Mouse (Mus musculus): Measurements from ENCODE around the gene Dmap1. TPM values are rescaled to one million over a fixed set of nuclear protein-coding genes. Genes with fewer than 3 reads are reported as not detected.

The Dmap1 gene
- polyA plus RNA-seq (2012; ENCODE audit: insufficient read depth, low replicate concordance) = 7.7 and 22.5 TPM in 2 replicates

- Histone ChIP-seq H3K9me3 (no peaks in the 10 kb centered on the region), H3K4me1 (peaks cover 16% of the 10 kb centered on the region), H3K27me3 (replicated peaks) (peaks cover 5% of the 10 kb centered on the region), H3K4me3 (replicated peaks) (peak within 1 kb of the TSS; percentile 100), H3K36me3 (replicated peaks; ENCODE audit: low read length) (peaks cover 41% of the 10 kb centered on the region)
- TF ChIP-seq GATA1 (IDR thresholded peaks at IDR 0.05; ENCODE audit: borderline replicate concordance, low read length) = no peak
- peak; percentile 95; the same call in 1 of the 2 replicates for TF ChIP-seq FLI1 (IDR thresholded peaks at IDR 0.05; ENCODE audit: low read length)
Observed at GRCm38 (mm10) chr4:117681931-117682461, at the start of gene Dmap1. Dmap1 (minus strand) TSS chr4:117682273.

GRCm38 (mm10) chr4:117724112-117724511 lies 42.0 kb upstream of the Dmap1 start, which contains the start of gene Gm12845:
Gm12845 (plus strand) TSS chr4:117724412.
- Histone ChIP-seq H3K4me1 (peaks cover 5% of the 10 kb centered on the region; the same call in 1 of the 2 replicates), H3K9me3 (peaks cover 8% of the 10 kb centered on the region), H3K27me3 (replicated peaks) (peaks cover 33% of the 10 kb centered on the region), H3K36me3 (replicated peaks; ENCODE audit: low read length) (no peaks in the 10 kb centered on the region), H3K4me3 (replicated peaks) (no peak within 1 kb of the TSS)
- TF ChIP-seq FLI1 (IDR thresholded peaks at IDR 0.05; ENCODE audit: low read length) (no peak), GATA1 (IDR thresholded peaks at IDR 0.05; ENCODE audit: borderline replicate concordance, low read length) (no peak)

- H3K4me3 ChIP-seq (replicated peaks) = no peak overlapping the region
- peaks cover 36% of the 10 kb centered on the region for H3K27me3 ChIP-seq (replicated peaks)
- H3K9me3 ChIP-seq = no peaks in the 10 kb centered on the region
- no peaks in the 10 kb centered on the region for H3K4me1 ChIP-seq
- H3K36me3 ChIP-seq (replicated peaks; ENCODE audit: low read length) = no peaks in the 10 kb centered on the region
- TF ChIP-seq GATA1 (IDR thresholded peaks at IDR 0.05; ENCODE audit: borderline replicate concordance, low read length) = no peak
- TF ChIP-seq FLI1 (IDR thresholded peaks at IDR 0.05; ENCODE audit: low read length) = no peak
Observed at GRCm38 (mm10) chr4:117713303-117714098, 31.4 kb upstream of the Dmap1 start.

GRCm38 (mm10) chr4:117712314-117712713 lies 30.2 kb upstream of the Dmap1 start:
- Histone ChIP-seq H3K4me3 (replicated peaks) (no peak overlapping the region), H3K9me3 (no peaks in the 10 kb centered on the region), H3K27me3 (replicated peaks) (peaks cover 36% of the 10 kb centered on the region), H3K4me1 (no peaks in the 10 kb centered on the region), H3K36me3 (replicated peaks; ENCODE audit: low read length) (no peaks in the 10 kb centered on the region)
- TF ChIP-seq FLI1 (IDR thresholded peaks at IDR 0.05; ENCODE audit: low read length) = no peak
- no peak for TF ChIP-seq GATA1 (IDR thresholded peaks at IDR 0.05; ENCODE audit: borderline replicate concordance, low read length)

- H3K36me3 ChIP-seq (replicated peaks; ENCODE audit: low read length) = no peaks in the 10 kb centered on the region
- no peak for TF ChIP-seq GATA1 (IDR thresholded peaks at IDR 0.05; ENCODE audit: borderline replicate concordance, low read length)
- no peak for TF ChIP-seq FLI1 (IDR thresholded peaks at IDR 0.05; ENCODE audit: low read length)
Observed at GRCm38 (mm10) chr4:117708780-117709550, 26.9 kb upstream of the Dmap1 start.

GRCm38 (mm10) chr4:117705361-117705760 lies 23.3 kb upstream of the Dmap1 start:
- Histone ChIP-seq H3K27me3 (replicated peaks) (peaks cover 20% of the 10 kb centered on the region), H3K4me1 (no peaks in the 10 kb centered on the region), H3K9me3 (no peaks in the 10 kb centered on the region), H3K36me3 (replicated peaks; ENCODE audit: low read length) (no peaks in the 10 kb centered on the region), H3K4me3 (replicated peaks) (no peak overlapping the region)
- no peak for TF ChIP-seq GATA1 (IDR thresholded peaks at IDR 0.05; ENCODE audit: borderline replicate concordance, low read length)

More at GRCm38 (mm10) chr4:117708780-117709550, 26.9 kb upstream of the Dmap1 start:
- no peaks in the 10 kb centered on the region for H3K4me1 ChIP-seq
- H3K27me3 ChIP-seq (replicated peaks) = peaks cover 35% of the 10 kb centered on the region
- H3K4me3 ChIP-seq (replicated peaks) = no peak overlapping the region
- no peaks in the 10 kb centered on the region for H3K9me3 ChIP-seq

- H3K4me1 ChIP-seq = peaks cover 10% of the 10 kb centered on the region
- no peaks in the 10 kb centered on the region for H3K36me3 ChIP-seq (replicated peaks; ENCODE audit: low read length)
- no peak overlapping the region for H3K4me3 ChIP-seq (replicated peaks)
- H3K27me3 ChIP-seq (replicated peaks) = peaks cover 5% of the 10 kb centered on the region
- H3K9me3 ChIP-seq = no peaks in the 10 kb centered on the region
- TF ChIP-seq FLI1 (IDR thresholded peaks at IDR 0.05; ENCODE audit: low read length) (no peak), GATA1 (IDR thresholded peaks at IDR 0.05; ENCODE audit: borderline replicate concordance, low read length) (no peak)
Observed at GRCm38 (mm10) chr4:117686354-117686753, 4.3 kb upstream of the Dmap1 start.

- Histone ChIP-seq H3K27me3 (replicated peaks) (peaks cover 5% of the 10 kb centered on the region), H3K9me3 (no peaks in the 10 kb centered on the region), H3K4me1 (peaks cover 16% of the 10 kb centered on the region), H3K36me3 (replicated peaks; ENCODE audit: low read length) (peaks cover 29% of the 10 kb centered on the region), H3K4me3 (replicated peaks) (no peak overlapping the region)
- TF ChIP-seq FLI1 (IDR thresholded peaks at IDR 0.05; ENCODE audit: low read length) (no peak), GATA1 (IDR thresholded peaks at IDR 0.05; ENCODE audit: borderline replicate concordance, low read length) (no peak)
Observed at GRCm38 (mm10) chr4:117683048-117683768, 1.1 kb upstream of the Dmap1 start.

- no peaks in the 10 kb centered on the region for H3K9me3 ChIP-seq
- H3K27me3 ChIP-seq (replicated peaks) = peaks cover 5% of the 10 kb centered on the region
- peak overlapping the region; percentile 100 for H3K4me3 ChIP-seq (replicated peaks)
- H3K36me3 ChIP-seq (replicated peaks; ENCODE audit: low read length) = peaks cover 36% of the 10 kb centered on the region
- no peak for TF ChIP-seq FLI1 (IDR thresholded peaks at IDR 0.05; ENCODE audit: low read length)
- no peak for TF ChIP-seq GATA1 (IDR thresholded peaks at IDR 0.05; ENCODE audit: borderline replicate concordance, low read length)
- H3K4me1 ChIP-seq = peaks cover 16% of the 10 kb centered on the region
Observed at GRCm38 (mm10) chr4:117682463-117682862, 390 bp upstream of the Dmap1 start.
